Mouse (Mus musculus): ENCODE measurements at regions not wholly inside any gene's neighbourhood (a gene's known extent, or its start where the extent isn't known, plus 50 kb on each side); places are given as distances from the start of the nearest gene placed in this dataset.
A peak's percentile ranks its signal among the peaks of the same experiment; 100 is the strongest.

- H3K27ac ChIP-seq, result no peak overlapping the region
- no peaks in the 10 kb centered on the region for H3K27me3 ChIP-seq (replicated peaks)
- H3K4me2 ChIP-seq, result no peak overlapping the region
- no peak overlapping the region for H3K4me3 ChIP-seq
- H3K9ac ChIP-seq, result no peak overlapping the region
- no peaks in the 10 kb centered on the region for H3K4me1 ChIP-seq
- no peaks in the 10 kb centered on the region for H3K36me3 ChIP-seq (replicated peaks)
- 91% methylated on average over 2 of the region's 2 CpGs for WGBS
- H3K9me3 ChIP-seq, result no peaks in the 10 kb centered on the region
- ATAC-seq (replicated peaks), result no peak
Observed at GRCm38 (mm10) chr2:114454901-114455300, 199.9 kb downstream of the Dph6 start.

DNA sequence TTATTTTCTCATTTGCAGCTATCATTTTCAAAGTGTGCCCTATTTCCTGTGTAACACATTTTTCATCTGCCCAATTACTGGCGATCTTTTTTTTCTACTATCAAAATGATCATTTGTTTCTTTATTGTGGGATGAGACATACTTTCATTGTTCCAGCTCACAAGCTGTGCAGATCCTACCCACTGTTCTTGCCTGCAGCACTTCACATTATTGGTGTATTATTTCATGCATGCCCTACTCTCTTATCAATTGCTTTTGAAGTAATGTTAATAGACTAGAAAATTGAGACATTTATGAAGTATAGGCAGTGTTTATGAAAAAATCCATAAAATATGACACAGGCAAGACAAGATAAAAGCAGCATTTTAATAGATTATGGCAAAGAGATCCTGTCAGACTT, 204.6 kb downstream of the Dph6 start:
- Histone ChIP-seq H3K9me3 (no peaks in the 10 kb centered on the region), H3K36me3 (replicated peaks) (no peaks in the 10 kb centered on the region), H3K27ac (no peak overlapping the region), H3K27me3 (replicated peaks) (no peaks in the 10 kb centered on the region), H3K4me3 (no peak overlapping the region), H3K4me2 (no peak overlapping the region), H3K4me1 (no peaks in the 10 kb centered on the region), H3K9ac (no peak overlapping the region)
- 72% methylated on average over 1 of the region's 1 CpGs for WGBS
- peak; percentile 67; the same call in 1 of the 2 replicates for ATAC-seq (replicated peaks)

DNA sequence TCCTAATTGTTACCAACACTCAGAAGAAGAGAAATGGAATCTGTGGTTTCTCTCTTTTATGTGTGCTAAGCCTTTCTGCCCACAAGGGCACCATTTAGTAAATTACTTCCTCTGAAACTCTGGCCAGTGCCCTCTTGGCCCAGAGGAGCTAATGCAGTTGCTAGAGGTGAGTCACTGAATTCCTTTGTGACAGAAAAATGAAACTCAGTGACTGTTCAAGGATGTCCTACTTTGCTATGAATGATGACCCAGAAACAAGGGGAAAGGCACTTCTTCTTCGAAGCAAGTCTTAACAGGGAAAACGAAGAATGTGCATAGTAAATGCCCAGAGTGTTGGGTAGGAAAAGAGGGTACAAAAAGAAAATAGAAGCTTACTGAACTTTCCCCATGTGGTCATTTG, 211.0 kb downstream of the Dph6 start:
- no peak overlapping the region for H3K9ac ChIP-seq
- no peaks in the 10 kb centered on the region for H3K4me1 ChIP-seq
- ATAC-seq (replicated peaks), result no peak
- H3K27me3 ChIP-seq (replicated peaks), result no peaks in the 10 kb centered on the region
- no peak overlapping the region for H3K4me2 ChIP-seq
- no peaks in the 10 kb centered on the region for H3K36me3 ChIP-seq (replicated peaks)
- no peak overlapping the region for H3K4me3 ChIP-seq
- no peak overlapping the region for H3K27ac ChIP-seq
- H3K9me3 ChIP-seq, result no peaks in the 10 kb centered on the region
- 84% methylated on average over 2 of the region's 2 CpGs for WGBS

DNA sequence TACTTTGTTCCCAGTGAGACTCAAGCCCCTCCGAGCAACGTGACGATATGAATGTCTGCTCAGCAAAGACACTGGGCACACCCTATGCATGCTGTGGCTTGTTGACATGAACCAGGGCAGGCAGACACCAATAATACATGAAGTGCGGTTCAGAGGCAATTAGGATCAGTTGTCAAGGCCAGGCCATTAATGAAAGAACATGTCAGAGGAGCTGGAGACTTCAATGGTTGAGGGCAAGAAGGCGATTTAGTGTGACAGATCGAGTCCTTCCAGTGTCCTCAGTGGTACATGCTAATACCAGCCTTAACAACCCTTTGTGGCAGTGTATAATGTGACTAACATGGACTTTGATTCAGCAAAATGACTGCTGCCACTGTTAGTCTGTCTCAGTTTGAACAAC, 213.8 kb downstream of the Dph6 start:
- no peak overlapping the region for H3K4me2 ChIP-seq
- no peak overlapping the region for H3K4me3 ChIP-seq
- H3K36me3 ChIP-seq (replicated peaks), result no peaks in the 10 kb centered on the region
- no peak overlapping the region for H3K9ac ChIP-seq
- H3K4me1 ChIP-seq, result no peaks in the 10 kb centered on the region
- H3K9me3 ChIP-seq, result no peaks in the 10 kb centered on the region
- no peak overlapping the region for H3K27ac ChIP-seq
- 43% methylated on average over 6 of the region's 6 CpGs for WGBS
- ATAC-seq (replicated peaks), result peak; percentile 69; the same call in 1 of the 2 replicates
- H3K27me3 ChIP-seq (replicated peaks), result no peaks in the 10 kb centered on the region

DNA sequence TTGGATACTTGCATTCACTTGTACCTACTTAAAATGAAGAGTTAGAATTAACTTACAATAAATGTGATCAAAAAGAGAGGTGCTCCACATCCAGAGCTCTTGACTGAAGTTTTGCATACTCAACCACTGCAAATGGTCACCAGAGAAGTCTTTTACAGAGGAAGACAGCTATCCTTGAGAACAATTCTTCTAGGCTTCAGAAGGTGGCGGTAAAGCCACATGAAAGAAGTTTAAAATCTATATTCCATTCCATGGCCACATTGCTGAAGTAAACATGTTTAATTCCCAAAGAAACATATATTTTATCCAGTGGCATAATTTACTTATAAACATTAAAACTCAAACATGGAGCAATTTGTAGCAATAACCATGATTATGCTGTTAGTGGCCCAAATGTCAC, 215.1 kb downstream of the Dph6 start:
- WGBS, result 67% methylated on average over 1 of the region's 1 CpGs
- ATAC-seq (replicated peaks), result 0 out of 2 replicates have a peak, but pooled peaks have one; percentile 42

GRCm38 (mm10) chr2:114438048-114438447, 216.7 kb downstream of the Dph6 start:
- WGBS, result 42% methylated on average over 3 of the region's 3 CpGs
- no peak overlapping the region for H3K4me2 ChIP-seq
- H3K4me3 ChIP-seq, result no peak overlapping the region
- no peaks in the 10 kb centered on the region for H3K36me3 ChIP-seq (replicated peaks)
- H3K9me3 ChIP-seq, result no peaks in the 10 kb centered on the region
- H3K27ac ChIP-seq, result no peak overlapping the region
- H3K9ac ChIP-seq, result no peak overlapping the region
- H3K4me1 ChIP-seq, result no peaks in the 10 kb centered on the region
- no peak for ATAC-seq (replicated peaks)
- H3K27me3 ChIP-seq (replicated peaks), result no peaks in the 10 kb centered on the region

More for the DNA sequence above, 215.1 kb downstream of the Dph6 start:
- H3K27me3 ChIP-seq (replicated peaks), result no peaks in the 10 kb centered on the region
- H3K4me1 ChIP-seq, result no peaks in the 10 kb centered on the region
- H3K4me2 ChIP-seq, result no peak overlapping the region
- no peaks in the 10 kb centered on the region for H3K36me3 ChIP-seq (replicated peaks)
- no peak overlapping the region for H3K4me3 ChIP-seq
- no peak overlapping the region for H3K9ac ChIP-seq
- no peak overlapping the region for H3K27ac ChIP-seq
- H3K9me3 ChIP-seq, result no peaks in the 10 kb centered on the region

DNA sequence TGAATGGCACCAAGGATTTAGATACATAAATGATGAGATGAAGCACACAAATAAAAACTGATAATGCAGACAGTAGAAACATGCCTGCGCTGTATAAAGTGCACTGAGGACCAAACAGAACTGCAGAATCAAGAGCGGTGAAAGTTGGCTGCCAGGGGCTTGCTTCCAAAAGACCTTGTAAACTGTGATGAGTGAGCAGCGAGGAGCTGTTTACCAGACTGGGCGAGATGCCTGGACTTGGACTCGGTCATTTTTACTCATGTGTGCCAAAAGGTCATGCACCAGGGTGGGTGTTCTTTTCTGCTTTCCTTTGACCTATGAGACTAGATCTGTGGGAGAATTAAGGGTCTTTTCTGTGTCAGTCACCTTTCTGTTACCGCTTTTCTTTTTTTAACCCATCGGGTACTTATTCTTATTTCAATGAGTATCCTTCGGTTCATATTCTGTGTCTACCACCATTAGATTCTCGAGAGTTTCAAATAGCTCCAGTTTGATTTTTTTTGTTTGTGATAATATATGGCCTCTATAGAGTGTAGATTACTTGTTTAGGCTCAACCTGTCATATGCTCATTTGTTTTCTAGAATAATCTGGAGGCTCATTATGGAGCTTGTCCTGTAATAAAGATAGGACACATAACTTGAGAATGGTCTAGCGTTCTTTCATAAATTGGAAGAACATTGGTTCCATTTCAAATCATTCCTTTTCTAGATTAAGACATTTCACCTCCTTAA, 226.3 kb upstream of the Zfp770 start:
- ATAC-seq (replicated peaks), result no peak
- Histone ChIP-seq H3K4me1 (no peaks in the 10 kb centered on the region), H3K36me3 (replicated peaks) (no peaks in the 10 kb centered on the region), H3K9me3 (no peaks in the 10 kb centered on the region), H3K27ac (no peak overlapping the region), H3K4me2 (no peak overlapping the region), H3K27me3 (replicated peaks) (no peaks in the 10 kb centered on the region), H3K4me3 (no peak overlapping the region), H3K9ac (no peak overlapping the region)
- WGBS, result 87% methylated on average over 10 of the region's 10 CpGs

- no peaks in the 10 kb centered on the region for H3K36me3 ChIP-seq (replicated peaks)
- 68% methylated on average over 3 of the region's 3 CpGs for WGBS
- H3K4me2 ChIP-seq, result no peak overlapping the region
- H3K4me3 ChIP-seq, result no peak overlapping the region
- H3K4me1 ChIP-seq, result no peaks in the 10 kb centered on the region
- H3K27me3 ChIP-seq (replicated peaks), result no peaks in the 10 kb centered on the region
- no peak for ATAC-seq (replicated peaks)
- H3K9ac ChIP-seq, result no peak overlapping the region
- no peak overlapping the region for H3K27ac ChIP-seq
- H3K9me3 ChIP-seq, result no peaks in the 10 kb centered on the region
Observed at GRCm38 (mm10) chr2:114419346-114419745, 218.1 kb upstream of the Zfp770 start.

DNA sequence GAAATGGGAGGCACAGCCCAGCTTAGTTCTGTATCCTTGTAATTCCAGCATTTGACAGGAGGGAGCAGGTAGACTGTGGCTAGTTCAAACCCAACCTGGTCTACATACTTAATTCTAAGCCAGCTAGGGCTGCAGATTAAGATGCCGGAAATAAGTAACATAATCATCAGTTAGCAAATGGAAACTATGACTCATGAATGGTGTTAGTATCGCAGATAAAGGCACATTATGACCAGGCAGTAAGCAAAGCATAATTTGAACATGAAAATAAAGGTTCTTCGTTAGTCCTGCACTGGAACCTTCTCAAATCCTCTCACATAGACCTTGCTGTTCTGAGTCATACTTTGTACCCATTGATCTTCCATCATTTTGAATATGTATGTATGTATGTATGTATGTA, 211.7 kb upstream of the Zfp770 start:
- 96% methylated on average over 3 of the region's 3 CpGs for WGBS
- H3K27ac ChIP-seq, result no peak overlapping the region
- H3K4me3 ChIP-seq, result no peak overlapping the region
- no peaks in the 10 kb centered on the region for H3K36me3 ChIP-seq (replicated peaks)
- H3K27me3 ChIP-seq (replicated peaks), result no peaks in the 10 kb centered on the region
- no peak overlapping the region for H3K9ac ChIP-seq
- H3K4me2 ChIP-seq, result no peak overlapping the region
- no peaks in the 10 kb centered on the region for H3K4me1 ChIP-seq
- H3K9me3 ChIP-seq, result no peaks in the 10 kb centered on the region
- no peak; the same call in 1 of the 2 replicates for ATAC-seq (replicated peaks)

- Histone ChIP-seq H3K4me3 (peak overlapping the region; percentile 19; the same call in 1 of the 2 replicates), H3K27ac (peak overlapping the region; percentile 63; the same call in 1 of the 2 replicates), H3K4me2 (peak overlapping the region; percentile 26), H3K9ac (no peak overlapping the region), H3K9me3 (no peaks in the 10 kb centered on the region), H3K27me3 (replicated peaks) (no peaks in the 10 kb centered on the region), H3K4me1 (no peaks in the 10 kb centered on the region), H3K36me3 (replicated peaks) (no peaks in the 10 kb centered on the region)
- peak; percentile 70 for ATAC-seq (replicated peaks)
- WGBS, result 40% methylated on average over 17 of the region's 17 CpGs
Observed at GRCm38 (mm10) chr2:114411940-114412715, 210.9 kb upstream of the Zfp770 start.

DNA sequence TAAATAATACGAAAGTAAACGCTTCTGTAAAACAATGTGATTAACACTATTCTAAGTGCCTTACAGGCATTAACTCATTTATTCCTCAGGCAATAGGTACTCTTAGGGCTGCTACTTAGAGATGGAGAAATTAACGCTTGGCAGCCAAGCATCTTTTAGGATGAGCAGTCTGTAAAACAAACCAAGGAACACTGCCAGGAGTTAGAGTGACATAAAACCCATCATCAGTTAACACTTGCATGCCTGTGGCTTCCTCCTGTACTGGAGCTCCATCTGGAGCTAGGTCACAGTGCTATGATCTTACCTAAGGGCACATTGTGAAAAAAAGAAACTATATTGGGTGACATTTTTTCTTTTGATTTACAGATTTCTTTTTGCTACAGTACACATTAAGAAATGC, 209.4 kb upstream of the Zfp770 start:
- Histone ChIP-seq H3K4me2 (no peak overlapping the region), H3K4me1 (no peaks in the 10 kb centered on the region), H3K9me3 (no peaks in the 10 kb centered on the region), H3K4me3 (no peak overlapping the region), H3K27me3 (replicated peaks) (no peaks in the 10 kb centered on the region), H3K9ac (no peak overlapping the region), H3K36me3 (replicated peaks) (no peaks in the 10 kb centered on the region), H3K27ac (no peak overlapping the region)
- ATAC-seq (replicated peaks), result no peak
- WGBS, result 81% methylated on average over 3 of the region's 3 CpGs

DNA sequence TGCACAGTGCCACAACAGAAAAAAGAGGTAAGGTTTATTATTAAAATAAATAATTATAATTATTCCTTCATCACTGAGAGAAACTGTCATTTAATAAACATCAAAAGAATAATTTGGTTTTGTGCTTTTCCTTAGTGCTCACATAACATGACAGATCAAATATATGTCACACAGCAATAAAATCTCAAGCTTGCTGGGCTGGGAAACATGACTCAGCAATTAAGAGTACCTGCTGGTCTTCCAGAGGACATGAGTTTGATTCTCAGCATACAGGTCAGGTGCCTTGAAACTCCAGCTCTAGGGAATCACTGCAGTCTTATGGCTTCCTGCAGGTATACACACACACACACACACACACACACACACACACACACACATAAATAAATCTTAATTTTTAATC, 208.3 kb upstream of the Zfp770 start:
- no peaks in the 10 kb centered on the region for H3K4me1 ChIP-seq
- H3K4me2 ChIP-seq, result no peak overlapping the region
- H3K9me3 ChIP-seq, result no peaks in the 10 kb centered on the region
- no peaks in the 10 kb centered on the region for H3K27me3 ChIP-seq (replicated peaks)
- ATAC-seq (replicated peaks), result no peak
- H3K9ac ChIP-seq, result no peak overlapping the region
- no peak overlapping the region for H3K4me3 ChIP-seq
- H3K36me3 ChIP-seq (replicated peaks), result no peaks in the 10 kb centered on the region
- no peak overlapping the region for H3K27ac ChIP-seq

- Histone ChIP-seq H3K9me3 (no peaks in the 10 kb centered on the region), H3K9ac (no peak overlapping the region), H3K27me3 (replicated peaks) (no peaks in the 10 kb centered on the region), H3K27ac (no peak overlapping the region), H3K4me2 (no peak overlapping the region), H3K4me3 (no peak overlapping the region), H3K4me1 (no peaks in the 10 kb centered on the region), H3K36me3 (replicated peaks) (no peaks in the 10 kb centered on the region)
- WGBS, result 48% methylated on average over 5 of the region's 5 CpGs
- ATAC-seq (replicated peaks), result no peak
Observed at GRCm38 (mm10) chr2:114407408-114407807, 206.1 kb upstream of the Zfp770 start.
